Mouse (Mus musculus): ENCODE measurements at regions not wholly inside any gene's neighbourhood (a gene's known extent, or its start where the extent isn't known, plus 50 kb on each side); places are given as distances from the start of the nearest gene placed in this dataset.
"Not testable (repeated sequence)": the region's sequence is repeated elsewhere in the genome, so short reads cannot be mapped to it uniquely, and the experiment has no call there.

- Histone ChIP-seq H3K9me3 (ENCODE audit: low read length) (no peaks in the 10 kb centered on the region), H3K4me1 (replicated peaks; ENCODE audit: low read depth, low read length) (no peaks in the 10 kb centered on the region), H3K27me3 (ENCODE audit: insufficient read depth, low read length) (no peaks in the 10 kb centered on the region; the same call in 1 of the 2 replicates), H3K36me3 (ENCODE audit: insufficient read depth, low read length) (no peaks in the 10 kb centered on the region), H3K4me3 (replicated peaks; ENCODE audit: low read length) (no peak overlapping the region)
- TF ChIP-seq NANOG (IDR thresholded peaks at IDR 0.05; ENCODE audit: borderline replicate concordance, low read length) (no peak), POU5F1 (IDR thresholded peaks at IDR 0.05; ENCODE audit: borderline replicate concordance, low read length) (no peak), CTCF (conservative IDR thresholded peaks at IDR 0.05; ENCODE audit: low read length) (no peak)
Measured at GRCm38 (mm10) chr19:35205557-35206239, 283.5 kb downstream of the Kif20b start.

DNA sequence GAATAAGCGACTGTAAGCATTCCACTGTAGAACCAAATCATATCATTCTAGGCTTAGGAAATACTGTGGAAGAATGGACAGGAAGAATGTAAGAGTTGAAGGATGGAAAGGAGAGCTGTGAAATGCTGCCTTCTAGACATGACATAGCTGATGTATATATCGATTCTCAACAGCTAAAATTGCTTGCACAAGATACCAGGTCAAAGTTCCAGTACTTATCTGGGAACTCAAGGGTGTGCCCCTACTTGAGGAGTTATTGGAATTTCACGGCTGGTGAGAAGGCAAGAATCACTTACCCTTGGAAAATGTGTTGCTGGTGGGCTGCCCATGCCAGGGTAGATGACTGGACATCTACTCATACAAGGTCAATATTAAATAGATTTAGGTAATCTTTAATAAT is 322.0 kb downstream of the Kif20b start:
- Histone ChIP-seq H3K4me1 (replicated peaks; ENCODE audit: low read depth, low read length) (no peaks in the 10 kb centered on the region), H3K36me3 (ENCODE audit: insufficient read depth, low read length) (no peaks in the 10 kb centered on the region), H3K4me3 (replicated peaks; ENCODE audit: low read length) (no peak overlapping the region), H3K9me3 (ENCODE audit: low read length) (no peaks in the 10 kb centered on the region), H3K27me3 (ENCODE audit: insufficient read depth, low read length) (no peaks in the 10 kb centered on the region)
- TF ChIP-seq CTCF (conservative IDR thresholded peaks at IDR 0.05; ENCODE audit: low read length) (no peak), POU5F1 (IDR thresholded peaks at IDR 0.05; ENCODE audit: borderline replicate concordance, low read length) (no peak), NANOG (IDR thresholded peaks at IDR 0.05; ENCODE audit: borderline replicate concordance, low read length) (no peak)

- H3K4me3 ChIP-seq (replicated peaks; ENCODE audit: low read length), result no peak overlapping the region
- H3K9me3 ChIP-seq (ENCODE audit: low read length), result no peaks in the 10 kb centered on the region
- TF ChIP-seq NANOG (IDR thresholded peaks at IDR 0.05; ENCODE audit: borderline replicate concordance, low read length) (no peak), CTCF (conservative IDR thresholded peaks at IDR 0.05; ENCODE audit: low read length) (no peak), POU5F1 (IDR thresholded peaks at IDR 0.05; ENCODE audit: borderline replicate concordance, low read length) (no peak)
- no peaks in the 10 kb centered on the region for H3K27me3 ChIP-seq (ENCODE audit: insufficient read depth, low read length)
- no peaks in the 10 kb centered on the region for H3K36me3 ChIP-seq (ENCODE audit: insufficient read depth, low read length)
- no peaks in the 10 kb centered on the region for H3K4me1 ChIP-seq (replicated peaks; ENCODE audit: low read depth, low read length)
Measured at GRCm38 (mm10) chr19:35247531-35247930, 325.4 kb downstream of the Kif20b start.

GRCm38 (mm10) chr19:35258634-35259033 is 336.5 kb downstream of the Kif20b start:
- H3K4me1 ChIP-seq (replicated peaks; ENCODE audit: low read depth, low read length); H3K9me3 ChIP-seq (ENCODE audit: low read length); H3K27me3 ChIP-seq (ENCODE audit: insufficient read depth, low read length); H3K36me3 ChIP-seq (ENCODE audit: insufficient read depth, low read length); H3K4me3 ChIP-seq (replicated peaks; ENCODE audit: low read length): not testable (repeated sequence)

GRCm38 (mm10) chr19:35263101-35263500 is 340.9 kb downstream of the Kif20b start:
- H3K9me3 ChIP-seq (ENCODE audit: low read length), result no peaks in the 10 kb centered on the region
- no peaks in the 10 kb centered on the region for H3K4me1 ChIP-seq (replicated peaks; ENCODE audit: low read depth, low read length)
- H3K36me3 ChIP-seq (ENCODE audit: insufficient read depth, low read length), result no peaks in the 10 kb centered on the region
- no peak for TF ChIP-seq CTCF (conservative IDR thresholded peaks at IDR 0.05; ENCODE audit: low read length)
- no peak for TF ChIP-seq NANOG (IDR thresholded peaks at IDR 0.05; ENCODE audit: borderline replicate concordance, low read length)
- TF ChIP-seq POU5F1 (IDR thresholded peaks at IDR 0.05; ENCODE audit: borderline replicate concordance, low read length), result no peak
- no peak overlapping the region for H3K4me3 ChIP-seq (replicated peaks; ENCODE audit: low read length)
- H3K27me3 ChIP-seq (ENCODE audit: insufficient read depth, low read length), result no peaks in the 10 kb centered on the region

DNA sequence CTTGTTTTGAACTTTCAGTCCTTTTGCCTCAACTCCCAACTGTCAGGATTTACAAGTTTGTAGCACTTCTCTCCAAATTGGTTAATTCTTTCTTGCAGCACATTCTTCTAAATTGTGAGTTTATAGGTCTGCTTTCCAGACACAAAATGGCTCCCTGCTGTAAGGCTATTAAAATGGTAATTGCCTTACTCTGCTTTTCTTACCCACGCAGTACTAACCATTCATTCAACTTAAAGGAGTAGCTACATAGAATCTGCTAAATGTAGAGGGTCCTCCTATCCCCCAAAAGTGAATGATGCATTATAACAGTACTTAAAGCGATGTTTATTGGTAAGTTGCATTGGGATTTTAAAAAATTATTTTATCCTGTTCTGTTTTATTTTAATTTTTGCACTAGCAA is 356.2 kb downstream of the Kif20b start:
- Histone ChIP-seq H3K36me3 (ENCODE audit: insufficient read depth, low read length) (no peaks in the 10 kb centered on the region), H3K9me3 (ENCODE audit: low read length) (peaks cover 11% of the 10 kb centered on the region; the same call in 1 of the 2 replicates), H3K4me3 (replicated peaks; ENCODE audit: low read length) (no peak overlapping the region), H3K4me1 (replicated peaks; ENCODE audit: low read depth, low read length) (peaks cover 8% of the 10 kb centered on the region), H3K27me3 (ENCODE audit: insufficient read depth, low read length) (no peaks in the 10 kb centered on the region)
- TF ChIP-seq CTCF (conservative IDR thresholded peaks at IDR 0.05; ENCODE audit: low read length), result no peak
- no peak for TF ChIP-seq POU5F1 (IDR thresholded peaks at IDR 0.05; ENCODE audit: borderline replicate concordance, low read length)
- no peak for TF ChIP-seq NANOG (IDR thresholded peaks at IDR 0.05; ENCODE audit: borderline replicate concordance, low read length)

DNA sequence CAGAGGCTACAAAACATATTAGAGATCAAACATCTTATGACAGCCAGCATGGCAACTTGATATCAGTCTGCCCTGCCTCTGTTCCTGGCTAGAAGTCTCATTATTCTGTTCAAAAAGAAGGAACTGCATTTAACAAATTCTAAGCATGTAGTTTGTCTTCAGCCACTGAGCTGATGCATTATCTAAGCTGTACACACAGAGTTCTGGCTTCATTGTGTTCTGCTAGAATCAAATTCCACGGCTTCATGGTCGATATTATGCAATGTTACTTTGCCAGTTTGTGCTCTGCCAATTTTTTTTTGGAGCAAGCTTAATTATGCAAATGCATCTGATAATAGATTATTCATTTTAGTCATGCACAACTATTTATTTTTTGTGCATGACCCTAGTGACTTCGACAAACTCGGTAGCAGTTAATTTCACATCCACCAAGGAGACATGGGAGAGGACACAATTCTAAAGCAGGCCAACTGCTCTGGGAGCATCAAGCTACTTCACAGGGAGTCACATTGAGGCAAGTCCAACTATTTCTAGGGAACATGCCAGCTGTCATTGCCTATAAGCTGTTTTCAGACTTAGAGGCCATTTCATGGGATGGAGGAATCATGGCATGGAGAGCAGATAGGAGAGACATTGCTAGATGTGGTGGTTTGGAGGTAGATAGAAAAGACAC is 360.8 kb downstream of the Kif20b start:
- TF ChIP-seq NANOG (IDR thresholded peaks at IDR 0.05; ENCODE audit: borderline replicate concordance, low read length), result no peak
- TF ChIP-seq CTCF (conservative IDR thresholded peaks at IDR 0.05; ENCODE audit: low read length), result no peak
- TF ChIP-seq POU5F1 (IDR thresholded peaks at IDR 0.05; ENCODE audit: borderline replicate concordance, low read length), result no peak
- no peak overlapping the region for H3K4me3 ChIP-seq (replicated peaks; ENCODE audit: low read length)
- H3K27me3 ChIP-seq (ENCODE audit: insufficient read depth, low read length), result no peaks in the 10 kb centered on the region
- H3K36me3 ChIP-seq (ENCODE audit: insufficient read depth, low read length), result no peaks in the 10 kb centered on the region
- H3K4me1 ChIP-seq (replicated peaks; ENCODE audit: low read depth, low read length), result peaks cover 6% of the 10 kb centered on the region
- no peaks in the 10 kb centered on the region for H3K9me3 ChIP-seq (ENCODE audit: low read length)

DNA sequence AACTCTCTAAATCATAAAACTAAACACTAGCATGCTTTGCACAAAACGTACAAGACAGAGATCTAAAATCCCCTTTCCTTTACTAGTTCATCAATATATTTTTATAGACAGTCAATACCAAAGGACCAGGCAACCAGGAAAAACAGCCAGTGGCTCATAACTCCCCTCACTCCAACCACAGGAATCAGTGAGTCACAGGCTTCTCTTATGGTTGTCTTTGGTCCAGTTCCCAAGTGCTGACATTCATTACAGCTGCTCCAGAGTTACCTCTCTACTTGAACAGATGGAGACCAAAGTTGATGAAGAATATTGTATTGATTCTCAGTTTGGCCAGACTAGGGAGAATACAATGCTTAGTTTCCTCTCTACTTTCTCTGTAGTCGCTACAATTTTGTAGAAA is 376.7 kb downstream of the Kif20b start:
- H3K27me3 ChIP-seq (ENCODE audit: insufficient read depth, low read length), result no peaks in the 10 kb centered on the region
- H3K36me3 ChIP-seq (ENCODE audit: insufficient read depth, low read length), result no peaks in the 10 kb centered on the region
- TF ChIP-seq NANOG (IDR thresholded peaks at IDR 0.05; ENCODE audit: borderline replicate concordance, low read length), result no peak
- TF ChIP-seq CTCF (conservative IDR thresholded peaks at IDR 0.05; ENCODE audit: low read length), result no peak
- TF ChIP-seq POU5F1 (IDR thresholded peaks at IDR 0.05; ENCODE audit: borderline replicate concordance, low read length), result no peak
- no peaks in the 10 kb centered on the region for H3K4me1 ChIP-seq (replicated peaks; ENCODE audit: low read depth, low read length)
- H3K9me3 ChIP-seq (ENCODE audit: low read length), result no peaks in the 10 kb centered on the region
- no peak overlapping the region for H3K4me3 ChIP-seq (replicated peaks; ENCODE audit: low read length)
